ENCODE assay signal across 8 mouse cellular contexts in genomic region chr7:19130657-19131056, GRCm38 (mm10). TPM values are rescaled to one million over a fixed set of nuclear protein-coding genes. Genes with fewer than 3 reads are reported as not detected.
DNase-seq lines count a peak whose midpoint lies in the region; ATAC-seq lines count a peak whose summit lies in the region.

No protein-coding gene starts in this region.

- H3K79me2 ChIP-seq in macrophage (ENCODE audit: inconsistent target), result peaks cover 69% of the 10 kb centered on the region

- ATAC-seq in heart, embryonic 14.5 days (ENCODE audit: insufficient number of reproducible peaks, insufficient read depth, low FRiP score, low read depth), result no peak
- peak; percentile 15; the same call in 1 of the 2 replicates for ATAC-seq in granulocyte monocyte progenitor cell, adult 5-6 weeks (replicated peaks; ENCODE audit: poor library complexity, severe bottlenecking)

- peak overlapping the region; percentile 65 for H3K4me2 ChIP-seq in heart, embryonic 14.5 days (ENCODE audit: low read length)

- H3K9me3 ChIP-seq in heart, embryonic 14.5 days (ENCODE audit: control insufficient read depth, low read length), result no peaks in the 10 kb centered on the region

- peak overlapping the region; percentile 27 to 35; a peak in 3 of 4 replicates for H3K4me3 ChIP-seq in heart, embryonic 14.5 days (ENCODE audit: control insufficient read depth in 1 of 2, insufficient read depth in 1 of 2, low read depth in 1 of 2, low read length in 2 of 2)
- H3K4me3 ChIP-seq in macrophage (ENCODE audit: inconsistent target), result peak overlapping the region; percentile 17; the same call in 1 of the 2 replicates

- intact Hi-C loops in heart, postnatal 14 days (cut with DNase I), result no loop called here

- 21% methylated on average over 4 of the region's 4 CpGs for WGBS in heart, embryonic 14.5 days
- 32% methylated on average over 4 of the region's 4 CpGs for WGBS in macrophage (ENCODE audit: missing documents)

- peak overlapping the region; percentile 92 for H3K27ac ChIP-seq in heart, embryonic 14.5 days (replicated peaks in 1 of 2; ENCODE audit: control insufficient read depth in 1 of 2, insufficient read depth in 1 of 2, low read depth in 2 of 2, low read length in 2 of 2)
- no peak overlapping the region for H3K27ac ChIP-seq in macrophage

- H3K27me3 ChIP-seq in heart, embryonic 14.5 days (ENCODE audit: control insufficient read depth, insufficient read depth, low read length), result no peaks in the 10 kb centered on the region

- H3K36me3 ChIP-seq in heart, embryonic 14.5 days (ENCODE audit: control insufficient read depth, insufficient read depth, low read length), result peaks cover 29% of the 10 kb centered on the region
- H3K36me3 ChIP-seq in macrophage (ENCODE audit: inconsistent target), result peaks cover 5% of the 10 kb centered on the region; the same call in 1 of the 2 replicates

- H3K4me1 ChIP-seq in heart, embryonic 14.5 days (ENCODE audit: control insufficient read depth in 2 of 2, insufficient read depth in 2 of 2, low read length in 2 of 2), result peaks cover 4 to 16% of the 10 kb centered on the region in 2 experiments; a peak in 3 of 4 replicates

- peak overlapping the region; percentile 71 for H3K9ac ChIP-seq in heart, embryonic 14.5 days (ENCODE audit: low read length)

- DNase-seq in heart, postnatal 14 days, result no peak
- peak; percentile 53 for DNase-seq in ES-CJ7 (ENCODE audit: low read depth, low spot score)
- DNase-seq in right cerebral cortex, postnatal 36 days (ENCODE audit: low spot score in 2 of 2), result no peak
- no peak for DNase-seq in layer of hippocampus, postnatal 25 days (ENCODE audit: extremely low spot score in 1 of 2, low spot score in 1 of 2)
- DNase-seq in ovary, adult 18-20 months (ENCODE audit: low spot score), result no peak

RNA-seq across cellular contexts. Expression of gene Fbxo46, which starts 11.0 kb away (rescaled TPM):
- 5.5 and 5.6 TPM in 2 replicates for polyA plus RNA-seq in heart, embryonic 14.5 days (2014; fragmentation: Nextera tagmentation; extraction: Ambion mirVana)
- 1 to 10 TPM; 5.7 to 6.6 TPM for total RNA-seq in heart, postnatal 14 days (2021)
- 3.1 and 4.9 TPM in 2 replicates for total RNA-seq in granulocyte monocyte progenitor cell, adult 5-6 weeks (2014; fragmentation: Nextera tagmentation)
- total RNA-seq in granulocyte monocyte progenitor cell, adult 5-6 weeks (2017), result 4.7 and 5.4 TPM in 2 replicates
- 1 to 10 TPM; 3.2 to 9.8 (median 6.3) TPM for total RNA-seq in macrophage (2018; cell fraction: chromatin; rRNA removed)
- 10 to 100 TPM in 1 of 26 experiments, 1 to 10 TPM in 25; 3.2 to 10.1 (median 7.7) TPM for total RNA-seq in macrophage (2018; cell fraction: cytosol; rRNA removed)
- 10 to 100 TPM in 5 of 26 experiments, 1 to 10 TPM in 21; 3.6 to 12.1 (median 7.2) TPM for total RNA-seq in macrophage (2018; cell fraction: nucleus; rRNA removed)
- polyA plus RNA-seq in macrophage (2018), result 3.8 to 6.0 TPM (median 4.4 TPM) in 3 replicates
- 10 to 100 TPM; 13.2 to 14.2 TPM for total RNA-seq in layer of hippocampus, postnatal 25 days (2021)

RNA-seq across cellular contexts. Expression of gene Gm4969, which starts 12.5 kb away (rescaled TPM):
- 1.2 TPM in 2 replicates for polyA plus RNA-seq in heart, embryonic 14.5 days (2014; fragmentation: Nextera tagmentation; extraction: Ambion mirVana)
- total RNA-seq in heart, postnatal 14 days (2021), result under 1 TPM in 1 of 2 experiments, not detected in 1; 0.12 TPM
- total RNA-seq in granulocyte monocyte progenitor cell, adult 5-6 weeks (2014; fragmentation: Nextera tagmentation), result 0.71 TPM in 1 of 2 replicates, not detected in the other
- total RNA-seq in granulocyte monocyte progenitor cell, adult 5-6 weeks (2017), result 0.05 TPM in 1 of 2 replicates, not detected in the other
- under 1 TPM in 1 of 26 experiments, not detected in 25; 0.30 TPM for total RNA-seq in macrophage (2018; cell fraction: chromatin; rRNA removed)
- not detected for total RNA-seq in macrophage (2018; cell fraction: cytosol; rRNA removed)
- under 1 TPM in 1 of 26 experiments, not detected in 25; 0.12 TPM for total RNA-seq in macrophage (2018; cell fraction: nucleus; rRNA removed)
- polyA plus RNA-seq in macrophage (2018), result not detected in 3 replicates
- under 1 TPM; 0.42 to 0.49 TPM for total RNA-seq in layer of hippocampus, postnatal 25 days (2021)

RNA-seq across cellular contexts. Expression of gene Qpctl, which starts 18.4 kb away (rescaled TPM):
- polyA plus RNA-seq in heart, embryonic 14.5 days (2014; fragmentation: Nextera tagmentation; extraction: Ambion mirVana), result 7.0 and 7.8 TPM in 2 replicates
- 1 to 10 TPM; 5.9 to 6.1 TPM for total RNA-seq in heart, postnatal 14 days (2021)
- total RNA-seq in granulocyte monocyte progenitor cell, adult 5-6 weeks (2014; fragmentation: Nextera tagmentation), result 4.2 and 12.0 TPM in 2 replicates
- 4.9 and 5.0 TPM in 2 replicates for total RNA-seq in granulocyte monocyte progenitor cell, adult 5-6 weeks (2017)
- total RNA-seq in macrophage (2018; cell fraction: chromatin; rRNA removed), result 10 to 100 TPM in 15 of 26 experiments, 1 to 10 TPM in 11; 2.1 to 16.4 (median 10.7) TPM
- total RNA-seq in macrophage (2018; cell fraction: cytosol; rRNA removed), result 10 to 100 TPM in 25 of 26 experiments, 1 to 10 TPM in 1; 8.9 to 21.8 (median 14.7) TPM
- total RNA-seq in macrophage (2018; cell fraction: nucleus; rRNA removed), result 10 to 100 TPM in 24 of 26 experiments, 1 to 10 TPM in 2; 8.1 to 36.5 (median 19.3) TPM
- polyA plus RNA-seq in macrophage (2018), result 9.0 to 15.2 TPM (median 12.0 TPM) in 3 replicates
- 10 to 100 TPM; 17.9 to 19.7 TPM for total RNA-seq in layer of hippocampus, postnatal 25 days (2021)

RNA-seq across cellular contexts. Expression of gene Snrpd2, which starts 18.9 kb away (rescaled TPM):
- polyA plus RNA-seq in heart, embryonic 14.5 days (2014; fragmentation: Nextera tagmentation; extraction: Ambion mirVana), result 104 and 111 TPM in 2 replicates
- 10 to 100 TPM; 62.8 to 70.8 TPM for total RNA-seq in heart, postnatal 14 days (2021)
- 91.5 and 121 TPM in 2 replicates for total RNA-seq in granulocyte monocyte progenitor cell, adult 5-6 weeks (2014; fragmentation: Nextera tagmentation)
- 83.2 and 158 TPM in 2 replicates for total RNA-seq in granulocyte monocyte progenitor cell, adult 5-6 weeks (2017)
- 10 to 100 TPM in 17 of 26 experiments, 1 to 10 TPM in 9; 3.7 to 20.5 (median 13.4) TPM for total RNA-seq in macrophage (2018; cell fraction: chromatin; rRNA removed)
- total RNA-seq in macrophage (2018; cell fraction: cytosol; rRNA removed), result 10 to 100 TPM; 22.0 to 38.9 (median 26.8) TPM
- 10 to 100 TPM in 15 of 26 experiments, 1 to 10 TPM in 11; 4.7 to 19.8 (median 12.6) TPM for total RNA-seq in macrophage (2018; cell fraction: nucleus; rRNA removed)
- 19.9 to 46.5 TPM (median 29.5 TPM) in 3 replicates for polyA plus RNA-seq in macrophage (2018)
- 10 to 100 TPM; 72.4 to 84.8 TPM for total RNA-seq in layer of hippocampus, postnatal 25 days (2021)

RNA-seq across cellular contexts. Expression of gene Gipr, which starts 35.3 kb away (rescaled TPM):
- polyA plus RNA-seq in heart, embryonic 14.5 days (2014; fragmentation: Nextera tagmentation; extraction: Ambion mirVana), result 51.5 and 52.6 TPM in 2 replicates
- under 1 TPM; 0.37 to 0.55 TPM for total RNA-seq in heart, postnatal 14 days (2021)
- not detected in 2 replicates for total RNA-seq in granulocyte monocyte progenitor cell, adult 5-6 weeks (2014; fragmentation: Nextera tagmentation)
- total RNA-seq in granulocyte monocyte progenitor cell, adult 5-6 weeks (2017), result 0.26 TPM in 1 of 2 replicates, not detected in the other
- total RNA-seq in macrophage (2018; cell fraction: chromatin; rRNA removed), result 1 to 10 TPM in 1 of 26 experiments, under 1 TPM in 5, not detected in 20; 0.22 to 1.0 (median 0.55) TPM
- total RNA-seq in macrophage (2018; cell fraction: cytosol; rRNA removed), result not detected
- total RNA-seq in macrophage (2018; cell fraction: nucleus; rRNA removed), result under 1 TPM in 8 of 26 experiments, not detected in 18; 0.12 to 0.82 (median 0.42) TPM
- polyA plus RNA-seq in macrophage (2018), result not detected in 3 replicates
- total RNA-seq in layer of hippocampus, postnatal 25 days (2021), result under 1 TPM; 0.37 to 0.77 TPM
